Mouse (Mus musculus) erythroblast, embryonic 14.5 days (primary cell): Measurements from ENCODE around the gene Nlrp6.

Experiments used
- GATA1 ChIP-seq: IDR thresholded peaks from 2 replicates; pipeline ENCODE4 v1.6.1; 2012; ENCODE audit warnings: low read length, inconsistent platforms, mixed read lengths
- TAL1 ChIP-seq: IDR thresholded peaks from 3 replicates; pipeline ENCODE4 v1.6.1; 2012; ENCODE audit warnings: low read length, inconsistent platforms, mixed read lengths

DNA sequence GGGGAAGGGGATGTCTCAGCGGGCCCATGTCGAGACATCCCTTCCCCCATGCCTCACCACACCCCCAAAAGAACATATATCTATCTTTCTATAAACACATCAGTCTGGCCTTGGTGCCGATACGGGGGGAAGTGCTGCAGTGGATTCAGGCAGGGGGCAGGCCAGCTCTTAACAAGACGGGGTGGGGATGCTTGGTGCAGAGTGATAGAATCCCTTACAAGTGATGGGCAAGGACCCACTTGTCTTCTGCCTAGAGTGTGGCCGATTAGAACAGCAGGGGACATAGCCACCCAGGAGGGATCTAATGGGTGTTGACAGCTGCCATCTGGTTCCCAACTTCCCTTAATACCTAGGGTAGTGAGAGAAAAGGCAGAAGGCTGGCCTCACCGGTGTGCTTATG, 50.2 kb downstream of the Nlrp6 start:
- TF ChIP-seq TAL1 (no peak), GATA1 (no peak)
